Comparison of ENCODE assay signal across 8 mouse cellular contexts in the genomic region with DNA sequence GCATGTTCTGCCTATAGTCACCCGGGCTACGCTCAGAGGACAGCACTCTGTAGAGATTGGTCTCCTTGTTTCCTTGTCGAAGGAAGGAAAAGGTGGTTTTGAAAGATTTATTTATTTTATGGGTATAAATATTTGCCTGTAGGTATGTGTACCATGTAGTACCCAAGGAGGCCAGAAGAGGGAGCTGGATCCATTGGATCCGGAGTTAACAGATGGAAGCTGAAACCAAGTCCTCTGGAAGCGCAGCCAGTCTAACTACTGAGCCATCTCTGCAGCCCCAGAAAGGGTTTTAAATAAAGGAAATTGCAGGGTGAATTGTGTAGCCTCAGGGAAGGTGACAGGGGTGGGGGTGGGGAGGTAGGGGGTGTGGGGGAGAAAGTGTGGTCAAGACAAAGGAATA. TPM values are rescaled to one million over a fixed set of nuclear protein-coding genes. Genes with fewer than 3 reads are reported as not detected.
A peak's percentile ranks its signal among the peaks of the same experiment; 100 is the strongest.
DNase-seq lines count a peak whose midpoint lies in the region; ATAC-seq and TF ChIP-seq lines count a peak whose summit lies in the region.

No protein-coding gene starts in this region.

- H3K4me1 ChIP-seq in kidney, embryonic 14.5 days (ENCODE audit: control insufficient read depth, insufficient read depth, low read length) = 0 out of 2 replicates have a peak, but pooled peaks cover 3% of the 10 kb centered on the region
- H3K4me1 ChIP-seq in G1E (ENCODE audit: insufficient read depth, low read depth, low read length) = peaks cover 37% of the 10 kb centered on the region
- H3K4me1 ChIP-seq in liver, embryonic 12.5 days = peaks cover 39% of the 10 kb centered on the region

- no peak for ATAC-seq in kidney, embryonic 14.5 days (ENCODE audit: low FRiP score, low TSS enrichment)
- ATAC-seq in G1E (ENCODE audit: extremely low read depth, insufficient number of reproducible peaks, low FRiP score, poor library complexity, severe bottlenecking) = no peak
- ATAC-seq in liver, embryonic 12.5 days = no peak

- H3K27ac ChIP-seq in kidney, embryonic 14.5 days (ENCODE audit: low read depth, low read length) = no peak overlapping the region
- 0 out of 2 replicates have a peak overlapping the region, but pooled peaks have one; percentile 22 for H3K27ac ChIP-seq in liver, embryonic 12.5 days

- WGBS in kidney, embryonic 14.5 days = 59% methylated on average over 5 of the region's 5 CpGs
- WGBS in liver, embryonic 12.5 days (ENCODE audit: insufficient replicate concordance) = 50% methylated on average over 5 of the region's 5 CpGs

- H3K27me3 ChIP-seq in kidney, embryonic 14.5 days (ENCODE audit: control insufficient read depth, insufficient read depth, low read length) = no peaks in the 10 kb centered on the region
- H3K27me3 ChIP-seq in G1E (ENCODE audit: insufficient read depth, low read length) = no peaks in the 10 kb centered on the region; the same call in 1 of the 2 replicates
- no peaks in the 10 kb centered on the region for H3K27me3 ChIP-seq in liver, embryonic 12.5 days (replicated peaks)

- H3K4me3 ChIP-seq in kidney, embryonic 14.5 days (ENCODE audit: low read length) = no peak overlapping the region
- H3K4me3 ChIP-seq in G1E (ENCODE audit: low read depth, low read length) = no peak overlapping the region
- no peak overlapping the region for H3K4me3 ChIP-seq in liver, embryonic 12.5 days

- H3K4me2 ChIP-seq in kidney, embryonic 14.5 days (replicated peaks; ENCODE audit: low read depth, low read length) = no peak overlapping the region
- H3K4me2 ChIP-seq in liver, embryonic 12.5 days = no peak overlapping the region

- DNase-seq in kidney, postnatal 25 days = peak; percentile 32 to 74
- peak; percentile 49 for DNase-seq in CD4-positive helper T cell, adult 2 months (ENCODE audit: low read depth, low spot score)
- DNase-seq in G1E (ENCODE audit: low spot score) = no peak
- DNase-seq in urinary bladder, postnatal 10 days (ENCODE audit: low spot score) = no peak
- DNase-seq in gastrocnemius, adult 18-20 months (ENCODE audit: low spot score) = no peak
- DNase-seq in urinary bladder, adult 2 months (ENCODE audit: low spot score) = no peak

- H3K9me3 ChIP-seq in kidney, embryonic 14.5 days (ENCODE audit: control insufficient read depth, low read length) = no peaks in the 10 kb centered on the region
- H3K9me3 ChIP-seq in G1E (replicated peaks) = no peaks in the 10 kb centered on the region
- no peaks in the 10 kb centered on the region for H3K9me3 ChIP-seq in liver, embryonic 12.5 days (replicated peaks)

- H3K9ac ChIP-seq in kidney, embryonic 14.5 days (ENCODE audit: low read depth, low read length) = no peak overlapping the region
- no peak overlapping the region for H3K9ac ChIP-seq in liver, embryonic 12.5 days

- peak; percentile 48; the same call in 1 of the 2 replicates for TF ChIP-seq CTCF in G1E (IDR thresholded peaks at IDR 0.05; ENCODE audit: low read depth, low read length)

- H3K36me3 ChIP-seq in kidney, embryonic 14.5 days (ENCODE audit: control insufficient read depth, insufficient read depth, low read length) = no peaks in the 10 kb centered on the region
- H3K36me3 ChIP-seq in G1E (replicated peaks) = no peaks in the 10 kb centered on the region
- H3K36me3 ChIP-seq in liver, embryonic 12.5 days = no peaks in the 10 kb centered on the region

RNA-seq across cellular contexts. Expression of gene Ldlrap1, which starts 16.9 kb away (rescaled TPM):
- polyA plus RNA-seq in kidney, embryonic 14.5 days (2014; fragmentation: Nextera tagmentation; extraction: Ambion mirVana) = 10.7 and 19.9 TPM in 2 replicates
- total RNA-seq in G1E (2014; fragmentation: Nextera tagmentation) (23.3 and 23.4 TPM in 2 replicates), G1E (2017) (9.4 TPM in 2 replicates)
- polyA plus RNA-seq in G1E (2012) = 12.8 and 14.6 TPM in 2 replicates
- 26.4 and 28.2 TPM in 2 replicates for polyA plus RNA-seq in liver, embryonic 12.5 days (2016; fragmentation: Nextera tagmentation; extraction: Ambion mirVana)
- 1 to 10 TPM; 3.9 to 5.6 TPM for total RNA-seq in gastrocnemius, adult 18-20 months (2021)
- polyA plus RNA-seq in urinary bladder, adult 2 months (2012; rRNA removed) = 17.9 and 21.4 TPM in 2 replicates

Comparison
In these comparisons a context has a peak if more than half of its experiments do, and no peak if none do; other contexts are left out.
1. DNase-seq: peak in kidney, postnatal 25 days (2 of 2) and CD4-positive helper T cell, adult 2 months (single experiment); none in G1E (single experiment), urinary bladder, postnatal 10 days (single experiment), gastrocnemius, adult 18-20 months (single experiment) and urinary bladder, adult 2 months (single experiment).